Mouse (Mus musculus): ENCODE data around the gene Rcbtb2.

- TF ChIP-seq CTCF (IDR thresholded peaks at IDR 0.05; ENCODE audit: low read depth) (no peak), EP300 (IDR thresholded peaks at IDR 0.05; ENCODE audit: low read depth) (no peak)
Measured at GRCm38 (mm10) chr14:73176266-73176665, 53.4 kb downstream of the Rcbtb2 start.

Measured in heart, postnatal 0 days (tissue).